Mouse (Mus musculus): ENCODE data around the gene Dtnbp1. TPM values are rescaled to one million over a fixed set of nuclear protein-coding genes. Genes with fewer than 3 reads are reported as not detected.

Dtnbp1 gene
- polyA plus RNA-seq, 1 experiment from 2014 or later: 42.3 TPM

GRCm38 (mm10) chr13:44977483-44978141, 24.3 kb downstream of the Dtnbp1 start:
- no peaks in the 10 kb centered on the region for H3K36me3 ChIP-seq (ENCODE audit: control insufficient read depth, insufficient read depth, low read length)
- 84% methylated on average over 2 of the region's 2 CpGs for WGBS
- H3K4me3 ChIP-seq (ENCODE audit: low read depth, low read length): no peak overlapping the region
- no peak for ATAC-seq (replicated peaks; ENCODE audit: low FRiP score)
- H3K9me3 ChIP-seq (ENCODE audit: control insufficient read depth, low read length): no peaks in the 10 kb centered on the region
- H3K4me2 ChIP-seq: no peak overlapping the region
- no peaks in the 10 kb centered on the region for H3K27me3 ChIP-seq (replicated peaks; ENCODE audit: control insufficient read depth, insufficient read depth, low read length)
- no peaks in the 10 kb centered on the region for H3K4me1 ChIP-seq (replicated peaks; ENCODE audit: control insufficient read depth, insufficient read depth, low read length)
- no peak overlapping the region for H3K9ac ChIP-seq (ENCODE audit: low read depth, low read length)
- no peak overlapping the region for H3K27ac ChIP-seq (ENCODE audit: low read depth, low read length)
- no peak for DNase-seq (ENCODE audit: low spot score)

- no peak overlapping the region for H3K27ac ChIP-seq (ENCODE audit: low read depth, low read length)
- H3K4me1 ChIP-seq (replicated peaks; ENCODE audit: control insufficient read depth, insufficient read depth, low read length): no peaks in the 10 kb centered on the region
- WGBS: 74% methylated on average over 2 of the region's 2 CpGs
- H3K4me3 ChIP-seq (ENCODE audit: low read depth, low read length): no peak overlapping the region
- DNase-seq (ENCODE audit: low spot score): no peak
- no peak overlapping the region for H3K4me2 ChIP-seq
- no peak overlapping the region for H3K9ac ChIP-seq (ENCODE audit: low read depth, low read length)
- no peaks in the 10 kb centered on the region for H3K9me3 ChIP-seq (ENCODE audit: control insufficient read depth, low read length)
- H3K36me3 ChIP-seq (ENCODE audit: control insufficient read depth, insufficient read depth, low read length): no peaks in the 10 kb centered on the region
- no peaks in the 10 kb centered on the region for H3K27me3 ChIP-seq (replicated peaks; ENCODE audit: control insufficient read depth, insufficient read depth, low read length)
- ATAC-seq (replicated peaks; ENCODE audit: low FRiP score): no peak
Observed at GRCm38 (mm10) chr13:44977059-44977458, 24.9 kb downstream of the Dtnbp1 start.

GRCm38 (mm10) chr13:44960542-44961291, 41.2 kb downstream of the Dtnbp1 start:
- no peaks in the 10 kb centered on the region for H3K4me1 ChIP-seq (replicated peaks; ENCODE audit: control insufficient read depth, insufficient read depth, low read length)
- no peaks in the 10 kb centered on the region for H3K9me3 ChIP-seq (ENCODE audit: control insufficient read depth, low read length)
- H3K4me3 ChIP-seq (ENCODE audit: low read depth, low read length): no peak overlapping the region
- DNase-seq (ENCODE audit: low spot score): no peak
- no peaks in the 10 kb centered on the region for H3K27me3 ChIP-seq (replicated peaks; ENCODE audit: control insufficient read depth, insufficient read depth, low read length)
- H3K36me3 ChIP-seq (ENCODE audit: control insufficient read depth, insufficient read depth, low read length): peaks cover 2% of the 10 kb centered on the region; the same call in 1 of the 2 replicates
- 83% methylated on average over 5 of the region's 5 CpGs for WGBS
- no peak overlapping the region for H3K27ac ChIP-seq (ENCODE audit: low read depth, low read length)
- H3K9ac ChIP-seq (ENCODE audit: low read depth, low read length): no peak overlapping the region
- no peak overlapping the region for H3K4me2 ChIP-seq
- no peak for ATAC-seq (replicated peaks; ENCODE audit: low FRiP score)

- Histone ChIP-seq H3K9ac (ENCODE audit: low read depth, low read length) (no peak overlapping the region), H3K36me3 (ENCODE audit: control insufficient read depth, insufficient read depth, low read length) (peaks cover 3% of the 10 kb centered on the region; the same call in 1 of the 2 replicates), H3K9me3 (ENCODE audit: control insufficient read depth, low read length) (no peaks in the 10 kb centered on the region), H3K4me1 (replicated peaks; ENCODE audit: control insufficient read depth, insufficient read depth, low read length) (no peaks in the 10 kb centered on the region), H3K27ac (ENCODE audit: low read depth, low read length) (no peak overlapping the region), H3K4me2 (no peak overlapping the region), H3K27me3 (replicated peaks; ENCODE audit: control insufficient read depth, insufficient read depth, low read length) (no peaks in the 10 kb centered on the region), H3K4me3 (ENCODE audit: low read depth, low read length) (no peak overlapping the region)
- WGBS: 89% methylated on average over 8 of the region's 8 CpGs
- no peak for ATAC-seq (replicated peaks; ENCODE audit: low FRiP score)
- DNase-seq (ENCODE audit: low spot score): no peak
Observed at GRCm38 (mm10) chr13:44957049-44957448, 44.9 kb downstream of the Dtnbp1 start.

- ATAC-seq (replicated peaks; ENCODE audit: low FRiP score): no peak
- H3K27ac ChIP-seq (ENCODE audit: low read depth, low read length): no peak overlapping the region
- H3K9ac ChIP-seq (ENCODE audit: low read depth, low read length): no peak overlapping the region
- peaks cover 3% of the 10 kb centered on the region; the same call in 1 of the 2 replicates for H3K36me3 ChIP-seq (ENCODE audit: control insufficient read depth, insufficient read depth, low read length)
- H3K4me3 ChIP-seq (ENCODE audit: low read depth, low read length): no peak overlapping the region
- no peaks in the 10 kb centered on the region for H3K9me3 ChIP-seq (ENCODE audit: control insufficient read depth, low read length)
- DNase-seq (ENCODE audit: low spot score): no peak
- H3K27me3 ChIP-seq (replicated peaks; ENCODE audit: control insufficient read depth, insufficient read depth, low read length): no peaks in the 10 kb centered on the region
- no peaks in the 10 kb centered on the region for H3K4me1 ChIP-seq (replicated peaks; ENCODE audit: control insufficient read depth, insufficient read depth, low read length)
- H3K4me2 ChIP-seq: no peak overlapping the region
- 94% methylated on average over 6 of the region's 6 CpGs for WGBS
Observed at GRCm38 (mm10) chr13:44955781-44956180, 46.2 kb downstream of the Dtnbp1 start.

- H3K9ac ChIP-seq (ENCODE audit: low read depth, low read length): no peak overlapping the region
Observed at GRCm38 (mm10) chr13:44954232-44954568, 47.7 kb downstream of the Dtnbp1 start.

GRCm38 (mm10) chr13:44953546-44954231, 48.3 kb downstream of the Dtnbp1 start:
- Histone ChIP-seq H3K27me3 (replicated peaks; ENCODE audit: control insufficient read depth, insufficient read depth, low read length) (no peaks in the 10 kb centered on the region), H3K27ac (ENCODE audit: low read depth, low read length) (no peak overlapping the region), H3K4me3 (ENCODE audit: low read depth, low read length) (no peak overlapping the region), H3K4me1 (replicated peaks; ENCODE audit: control insufficient read depth, insufficient read depth, low read length) (no peaks in the 10 kb centered on the region), H3K4me2 (no peak overlapping the region), H3K9me3 (ENCODE audit: control insufficient read depth, low read length) (no peaks in the 10 kb centered on the region), H3K9ac (ENCODE audit: low read depth, low read length) (no peak overlapping the region), H3K36me3 (ENCODE audit: control insufficient read depth, insufficient read depth, low read length) (peaks cover 3% of the 10 kb centered on the region; the same call in 1 of the 2 replicates)
- WGBS: 77% methylated on average over 8 of the region's 8 CpGs
- DNase-seq (ENCODE audit: low spot score) (no peak), ATAC-seq (replicated peaks; ENCODE audit: low FRiP score) (no peak)

More at GRCm38 (mm10) chr13:44954232-44954568, 47.7 kb downstream of the Dtnbp1 start:
- Histone ChIP-seq H3K27ac (ENCODE audit: low read depth, low read length) (no peak overlapping the region), H3K4me2 (no peak overlapping the region), H3K36me3 (ENCODE audit: control insufficient read depth, insufficient read depth, low read length) (peaks cover 3% of the 10 kb centered on the region; the same call in 1 of the 2 replicates), H3K4me3 (ENCODE audit: low read depth, low read length) (no peak overlapping the region), H3K9me3 (ENCODE audit: control insufficient read depth, low read length) (no peaks in the 10 kb centered on the region), H3K27me3 (replicated peaks; ENCODE audit: control insufficient read depth, insufficient read depth, low read length) (no peaks in the 10 kb centered on the region), H3K4me1 (replicated peaks; ENCODE audit: control insufficient read depth, insufficient read depth, low read length) (no peaks in the 10 kb centered on the region)
- ATAC-seq (replicated peaks; ENCODE audit: low FRiP score) (no peak), DNase-seq (ENCODE audit: low spot score) (no peak)
- WGBS: 81% methylated on average over 1 of the region's 1 CpGs

- H3K36me3 ChIP-seq (ENCODE audit: control insufficient read depth, insufficient read depth, low read length): peaks cover 3% of the 10 kb centered on the region; the same call in 1 of the 2 replicates
- WGBS: 53% methylated on average over 10 of the region's 10 CpGs
- 0 out of 2 replicates have a peak overlapping the region, but pooled peaks have one; percentile 14 for H3K4me2 ChIP-seq
- no peak overlapping the region for H3K27ac ChIP-seq (ENCODE audit: low read depth, low read length)
- no peaks in the 10 kb centered on the region for H3K4me1 ChIP-seq (replicated peaks; ENCODE audit: control insufficient read depth, insufficient read depth, low read length)
- DNase-seq (ENCODE audit: low spot score) (no peak), ATAC-seq (replicated peaks; ENCODE audit: low FRiP score) (peak; percentile 58)
- H3K9ac ChIP-seq (ENCODE audit: low read depth, low read length): no peak overlapping the region
- no peak overlapping the region for H3K4me3 ChIP-seq (ENCODE audit: low read depth, low read length)
- no peaks in the 10 kb centered on the region for H3K9me3 ChIP-seq (ENCODE audit: control insufficient read depth, low read length)
- no peaks in the 10 kb centered on the region for H3K27me3 ChIP-seq (replicated peaks; ENCODE audit: control insufficient read depth, insufficient read depth, low read length)
Observed at GRCm38 (mm10) chr13:44952393-44953086, 49.4 kb downstream of the Dtnbp1 start.

Data from liver, embryonic 11.5 days (tissue).